Mouse (Mus musculus) frontal cortex, postnatal 14 days (tissue): Measurements from ENCODE around the gene Shox2.

Experiments used
- DNase-seq, 2 experiments: peaks; one replicate each; pipeline ENCODE4 v3.0.0; 2022; ENCODE audit warnings: low spot score in 2 of 2

Shox2 gene

DNA sequence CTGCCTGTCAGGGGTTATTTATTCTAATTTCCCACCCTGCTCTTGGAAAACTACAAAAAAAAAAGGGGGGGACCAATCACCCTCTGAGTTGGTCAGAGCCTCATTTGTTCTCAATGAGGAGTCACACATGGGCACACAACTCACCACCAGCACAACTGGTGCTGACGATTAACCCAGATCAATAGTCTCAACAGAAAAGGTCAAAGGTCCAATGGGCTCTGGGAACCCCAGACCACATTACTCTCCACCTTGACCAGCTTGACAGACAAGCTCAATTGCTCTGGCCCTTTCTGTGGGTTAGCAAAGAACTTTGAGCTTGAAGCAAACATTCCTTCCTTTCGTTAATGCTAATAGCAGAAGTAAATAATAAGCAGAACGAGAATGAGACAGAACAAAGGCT lies 16.7 kb downstream of the Shox2 start:
- no peak for DNase-seq

DNA sequence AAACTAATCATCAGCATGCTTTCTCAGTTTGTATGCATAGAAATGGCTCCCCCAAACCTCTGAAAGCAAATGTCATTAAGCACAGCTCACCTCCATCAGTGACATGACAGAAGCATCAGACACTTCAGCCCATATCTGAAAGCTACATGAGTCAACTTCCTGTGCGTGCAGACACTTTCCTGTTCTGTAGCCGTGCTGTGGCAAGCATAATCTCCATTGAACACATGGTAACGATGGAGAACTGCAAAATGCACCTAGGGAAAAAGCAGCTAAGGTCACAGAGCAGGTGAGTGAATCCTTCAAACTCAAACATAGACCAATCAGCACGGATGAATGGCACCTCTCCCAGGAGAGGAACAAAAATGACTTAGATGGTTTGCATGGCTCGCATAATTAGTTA lies 21.6 kb downstream of the Shox2 start:
- no peak for DNase-seq

DNA sequence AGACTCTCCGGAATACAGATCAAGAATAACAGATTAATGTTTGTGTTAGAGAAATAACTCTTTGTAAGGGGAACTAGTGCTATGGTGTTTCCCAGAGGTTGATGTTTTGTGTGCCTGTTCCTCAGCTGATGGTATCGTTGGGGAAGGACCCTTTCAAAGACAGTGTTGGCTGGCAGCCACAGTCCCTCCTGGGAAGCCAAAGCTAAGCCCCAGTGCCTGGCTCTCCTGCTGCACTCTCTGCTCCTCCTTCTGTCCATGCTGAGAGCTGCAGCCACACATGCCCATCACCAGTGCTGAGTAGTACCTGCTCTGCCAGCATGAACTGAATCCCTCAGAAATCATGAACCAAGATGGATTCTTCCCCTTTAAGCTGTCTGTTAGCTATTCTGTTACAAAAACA lies 26.4 kb downstream of the Shox2 start:
- no peak for DNase-seq

DNA sequence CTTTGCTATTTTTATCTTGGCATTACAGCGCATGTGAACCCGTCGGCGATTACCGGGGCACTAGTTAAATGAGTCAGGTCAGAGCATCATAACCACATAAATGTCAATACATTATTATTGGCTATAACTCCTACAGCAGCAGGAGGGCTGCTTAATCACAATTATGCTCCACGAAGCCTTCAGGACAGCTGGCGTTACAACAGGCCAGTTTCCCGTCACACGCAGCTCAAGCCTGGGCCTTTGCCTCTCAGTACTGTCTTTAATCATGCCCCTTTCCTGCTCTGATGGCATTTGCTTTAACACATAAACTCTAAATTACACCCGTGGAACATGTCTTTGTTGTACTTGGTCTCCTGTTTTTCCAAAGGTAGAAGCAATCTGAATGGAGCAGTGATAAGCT lies 41.9 kb downstream of the Shox2 start:
- no peak for DNase-seq

DNA sequence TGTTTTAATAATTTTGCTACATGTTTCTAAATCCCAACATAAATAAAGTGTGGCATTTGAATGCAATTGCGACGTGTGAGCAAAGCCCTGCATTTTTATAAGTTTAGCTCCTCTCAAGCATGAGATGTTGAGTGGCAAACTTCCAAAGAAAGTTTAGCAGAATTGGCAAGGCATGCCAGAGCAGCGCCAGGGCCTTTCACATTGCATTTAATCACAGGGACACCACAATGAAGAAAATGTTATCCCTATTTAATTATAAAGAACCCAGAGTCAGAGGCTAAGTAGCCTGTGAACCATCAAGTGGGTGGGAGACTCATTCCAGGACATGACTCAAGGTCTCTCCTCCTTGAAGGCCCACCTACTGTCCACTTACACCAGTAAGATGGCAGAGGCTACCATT lies 59.1 kb downstream of the Shox2 start:
- DNase-seq: no peak
